Mouse (Mus musculus) heart, adult 2 months (tissue): ENCODE data around the gene Mdk. TPM values are rescaled to one million over a fixed set of nuclear protein-coding genes. Genes with fewer than 3 reads are reported as not detected.

Experiments
- DNase-seq, 2 experiments: peaks; one replicate each; pipeline ENCODE4 v3.0.0; 2021
- H3K27ac ChIP-seq: fragments of 200-600 bp; 2 replicates; pipeline ENCODE4 v1.8.1; 2022
- H3K27me3 ChIP-seq: fragments of 200-500 bp; 2 replicates; pipeline ENCODE4 v1.6.1; 2012; ENCODE audit warnings: mild to moderate bottlenecking, low read length, inconsistent platforms, mixed read lengths; ENCODE audit not compliant: control insufficient read depth, insufficient read depth
- H3K36me3 ChIP-seq: fragments of 200-500 bp; 2 replicates; pipeline ENCODE4 v1.6.1; 2012; ENCODE audit warnings: low read length, inconsistent platforms; ENCODE audit not compliant: control insufficient read depth, insufficient read depth
- H3K4me1 ChIP-seq: fragments of 200-500 bp; 2 replicates; pipeline ENCODE4 v1.6.1; 2011; ENCODE audit warnings: low read length; ENCODE audit not compliant: control insufficient read depth, insufficient read depth
- H3K4me3 ChIP-seq: fragments of 200-600 bp; 2 replicates; pipeline ENCODE4 v1.8.1; 2022
- H3K79me2 ChIP-seq: fragments of 200-500 bp; replicated peaks from 2 replicates; pipeline ENCODE4 v1.6.1; 2012; ENCODE audit warnings: mild to moderate bottlenecking, inconsistent platforms, low read length, moderate library complexity, mixed read lengths; ENCODE audit not compliant: control insufficient read depth, insufficient read depth
- H3K9ac ChIP-seq: fragments of 200-500 bp; 2 replicates; pipeline ENCODE4 v1.6.1; 2012; ENCODE audit warnings: low read depth, mild to moderate bottlenecking, control low read depth, inconsistent platforms, low read length, mixed read lengths
- CTCF ChIP-seq: fragments of 200-600 bp; IDR thresholded peaks from 2 replicates; pipeline ENCODE4 v1.8.1; 2022; ENCODE audit warnings: antibody characterized with exemption, mild to moderate bottlenecking, moderate library complexity
- EP300 ChIP-seq: fragments of 200-500 bp; IDR thresholded peaks from 2 replicates; pipeline ENCODE4 v1.6.1; 2011; ENCODE audit warnings: low read depth, low read length, control low read depth; ENCODE audit not compliant: insufficient read depth
- POLR2A ChIP-seq: fragments of 200-500 bp; IDR thresholded peaks from 2 replicates; pipeline ENCODE4 v1.6.1; 2011; ENCODE audit warnings: mild to moderate bottlenecking, low read depth, low read length, control low read depth; ENCODE audit not compliant: insufficient read depth
- WGBS: fragments of 180-500 bp; shearing (Covaris S2); methylation state at CpG from one replicate; pipeline ENCODE4 v1.1.7; 2018; 5-methylcytosine and 5-hydroxymethylcytosine counted together
- intact Hi-C: fragments of 180-260 bp; cut with DNase I; formaldehyde crosslinking; loops from one replicate; pipeline ENCODE4 v1.15.1; 2025
- polyA plus RNA-seq: library from polyadenylated mRNA; depleted of rRNA; stranded (reverse); fragments of >200 nt; gene quantifications from 2 replicates; pipeline ENCODE4 v1.2.3, GENCODE M21; 2012
- total RNA-seq, 2 experiments: library from RNA; stranded (reverse); gene quantifications; 2 replicates each; pipeline ENCODE4 v1.2.3; 2021

Mdk gene
- total and polyA plus RNA-seq, 3 experiments, result 2.5 to 4.1 (median 2.8) TPM

- Histone ChIP-seq H3K4me3 (no peak overlapping the region), H3K79me2 (no peaks in the 10 kb centered on the region), H3K27ac (no peak overlapping the region), H3K27me3 (no peaks in the 10 kb centered on the region), H3K4me1 (no peaks in the 10 kb centered on the region), H3K9ac (no peak overlapping the region), H3K36me3 (no peaks in the 10 kb centered on the region)
- DNase-seq, result peak in 1 of 2 experiments; percentile 12
- 69% methylated on average over 9 of the region's 9 CpGs for WGBS
- intact Hi-C loops, result no loop called here
- no peak for TF ChIP-seq POLR2A
- no peak for TF ChIP-seq EP300
- no peak for TF ChIP-seq CTCF
These were observed 2.9 kb upstream of the Mdk start for GRCm38 (mm10) chr2:91934826-91935525.

GRCm38 (mm10) chr2:91934016-91934415, 1.9 kb upstream of the Mdk start:
- Histone ChIP-seq H3K79me2 (no peaks in the 10 kb centered on the region), H3K27ac (no peak overlapping the region), H3K4me3 (no peak overlapping the region), H3K9ac (no peak overlapping the region), H3K27me3 (no peaks in the 10 kb centered on the region), H3K36me3 (no peaks in the 10 kb centered on the region), H3K4me1 (no peaks in the 10 kb centered on the region)
- TF ChIP-seq CTCF (no peak), POLR2A (no peak), EP300 (no peak)
- peak in 1 of 2 experiments; percentile 16 for DNase-seq
- 51% methylated on average over 8 of the region's 8 CpGs for WGBS
- intact Hi-C loops, result no loop called here

- no peak overlapping the region for H3K4me3 ChIP-seq
- no peaks in the 10 kb centered on the region for H3K79me2 ChIP-seq
- no peak overlapping the region for H3K27ac ChIP-seq
- H3K9ac ChIP-seq, result no peak overlapping the region
- no peaks in the 10 kb centered on the region for H3K36me3 ChIP-seq
- DNase-seq, result peak in 1 of 2 experiments; percentile 18
- no peak for TF ChIP-seq CTCF
- TF ChIP-seq POLR2A, result no peak
- no peak for TF ChIP-seq EP300
- WGBS, result 83% methylated on average over 9 of the region's 9 CpGs
- intact Hi-C loops, result no loop called here
- H3K27me3 ChIP-seq, result no peaks in the 10 kb centered on the region
- H3K4me1 ChIP-seq, result no peaks in the 10 kb centered on the region
These were observed 1.4 kb upstream of the Mdk start for GRCm38 (mm10) chr2:91933471-91933870.

- DNase-seq, result peak in 1 of 2 experiments; percentile 2
- Histone ChIP-seq H3K9ac (no peak overlapping the region), H3K27me3 (no peaks in the 10 kb centered on the region), H3K4me3 (no peak overlapping the region), H3K79me2 (no peaks in the 10 kb centered on the region), H3K27ac (no peak overlapping the region), H3K4me1 (no peaks in the 10 kb centered on the region), H3K36me3 (no peaks in the 10 kb centered on the region)
- 40% methylated on average over 6 of the region's 6 CpGs for WGBS
- intact Hi-C loops, result no loop called here
- TF ChIP-seq POLR2A (no peak), EP300 (no peak), CTCF (no peak)
These were observed 747 bp upstream of the Mdk start for GRCm38 (mm10) chr2:91932737-91933350.

DNA sequence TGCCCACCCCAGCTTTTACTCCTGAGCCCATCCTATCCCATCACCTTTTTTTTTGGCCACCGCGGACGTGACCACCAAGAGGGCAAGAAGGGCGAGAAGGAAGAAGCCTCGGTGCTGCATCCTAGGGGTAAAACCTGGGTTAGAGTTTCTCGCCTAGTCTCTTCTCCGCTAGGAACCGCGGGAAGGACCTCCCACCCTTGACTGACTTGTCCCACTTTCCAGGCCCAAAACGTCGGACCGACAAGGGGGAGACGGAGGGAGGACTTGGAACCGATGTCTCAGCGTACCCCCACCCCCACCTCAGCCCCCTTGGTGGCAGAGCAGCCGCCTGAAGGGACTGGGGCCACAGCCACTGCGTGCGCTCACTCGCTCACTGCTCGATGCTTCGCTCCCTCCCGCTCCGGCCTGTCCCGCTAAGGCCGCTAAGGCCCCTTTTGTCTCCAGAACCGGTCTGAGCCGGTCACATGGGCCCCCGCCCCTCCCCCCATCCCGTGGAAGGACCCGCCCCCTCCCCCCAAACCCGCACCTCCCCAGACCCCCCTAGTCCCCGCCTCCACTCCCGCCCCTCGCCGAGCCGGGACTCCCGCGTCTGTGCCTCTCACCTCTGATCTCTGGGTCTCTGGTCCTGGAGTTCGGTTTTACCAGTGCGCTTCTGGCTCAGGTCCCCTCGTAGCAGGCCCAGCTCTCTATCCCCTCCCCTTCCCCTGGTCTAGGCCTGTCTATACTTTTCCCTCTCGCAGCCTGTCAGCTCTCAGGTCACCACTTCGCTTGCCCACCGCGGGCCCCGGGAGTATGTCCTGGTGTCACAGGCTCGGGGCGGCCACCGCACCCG, 553 bp downstream of the Mdk start:
- H3K9ac ChIP-seq, result peak overlapping the region; percentile 62
- H3K36me3 ChIP-seq, result no peaks in the 10 kb centered on the region
- peak overlapping the region; percentile 29; the same call in 1 of the 2 replicates for H3K4me3 ChIP-seq
- H3K27ac ChIP-seq, result no peak overlapping the region
- H3K4me1 ChIP-seq, result no peaks in the 10 kb centered on the region
- TF ChIP-seq EP300 (no peak), CTCF (no peak)
- H3K79me2 ChIP-seq, result no peaks in the 10 kb centered on the region
- intact Hi-C loops, result no loop called here
- peak; percentile 21 to 38 for DNase-seq
- H3K27me3 ChIP-seq, result no peaks in the 10 kb centered on the region
- 29% methylated on average over 49 of the region's 50 CpGs for WGBS

DNA sequence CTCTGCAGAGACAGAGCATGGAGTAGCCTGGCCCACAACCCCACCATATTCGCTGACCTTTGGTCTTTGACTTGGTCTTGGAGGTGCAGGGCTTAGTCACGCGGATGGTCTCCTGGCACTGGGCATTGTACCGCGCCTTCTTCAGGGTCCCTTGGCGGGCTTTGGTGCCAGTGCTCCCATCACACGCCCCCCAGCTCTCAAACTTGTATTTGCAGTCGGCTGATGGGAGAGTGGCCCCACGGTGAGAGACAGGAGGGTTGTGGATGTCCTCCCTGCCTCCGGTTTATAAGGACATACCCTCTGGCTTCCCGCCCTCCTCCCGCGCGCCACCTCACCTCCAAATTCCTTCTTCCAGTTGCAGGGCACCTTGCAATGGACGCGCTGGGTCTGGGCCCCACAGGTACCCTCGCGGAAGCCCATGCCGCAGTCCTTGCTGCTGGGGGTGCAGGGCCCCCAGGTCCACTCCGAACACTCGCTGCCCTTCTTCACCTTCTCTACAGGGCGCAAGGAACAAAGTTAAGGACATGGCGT, 1.3 kb downstream of the Mdk start:
- WGBS, result 47% methylated on average over 23 of the region's 23 CpGs
- H3K4me3 ChIP-seq, result no peak overlapping the region; the same call in 1 of the 2 replicates

More for the DNA sequence above, 1.3 kb downstream of the Mdk start:
- intact Hi-C loops, result no loop called here
- Histone ChIP-seq H3K27ac (no peak overlapping the region), H3K27me3 (no peaks in the 10 kb centered on the region), H3K4me1 (no peaks in the 10 kb centered on the region), H3K9ac (no peak overlapping the region; the same call in 1 of the 2 replicates), H3K36me3 (no peaks in the 10 kb centered on the region), H3K79me2 (no peaks in the 10 kb centered on the region)
- TF ChIP-seq EP300 (no peak), CTCF (no peak), POLR2A (no peak)
- peak; percentile 4 to 19 for DNase-seq
